Comparison of ENCODE assay signal across 9 mouse cellular contexts in genomic region chr9:21221383-21221929, GRCm38 (mm10). TPM values are rescaled to one million over a fixed set of nuclear protein-coding genes. Genes with fewer than 3 reads are reported as not detected.
DNase-seq lines count a peak whose midpoint lies in the region; ATAC-seq and TF ChIP-seq lines count a peak whose summit lies in the region.
"Had no signal": no experiment of that assay in that cellular context is flagged by ENCODE, and none has a peak within 500 bp of the region (broad histone marks: within the 10 kb centered on the region; RNA-seq: fewer than 3 reads in every experiment).

No protein-coding gene starts in this region.

- no peak for ATAC-seq in cerebellum, adult (ENCODE audit: insufficient number of reproducible peaks, low FRiP score, low TSS enrichment)
- ATAC-seq in G1E (ENCODE audit: extremely low read depth, insufficient number of reproducible peaks, low FRiP score, poor library complexity, severe bottlenecking) = no peak
- ATAC-seq in erythroblast, adult 5-6 weeks (replicated peaks; ENCODE audit: low FRiP score, poor library complexity, severe bottlenecking) = peak; percentile 70
- no peak for ATAC-seq in hindbrain, embryonic 15.5 days (ENCODE audit: low FRiP score, low read depth)
- peak; percentile 22 for ATAC-seq in liver, embryonic 16.5 days (ENCODE audit: low read depth)

- H3K36me3 ChIP-seq in G1E (replicated peaks) = no peaks in the 10 kb centered on the region
- no peaks in the 10 kb centered on the region for H3K36me3 ChIP-seq in hindbrain, embryonic 15.5 days
- H3K36me3 ChIP-seq in liver, embryonic 16.5 days (ENCODE audit: control insufficient read depth, insufficient read depth) = no peaks in the 10 kb centered on the region
- H3K36me3 ChIP-seq in splenic B cell, adult 2 months (ENCODE audit: control insufficient read depth, insufficient read depth, low read length, poor library complexity, severe bottlenecking) = no peaks in the 10 kb centered on the region
- H3K36me3 ChIP-seq: midbrain, embryonic 12.5 days had no signal

- no peak overlapping the region for H3K9ac ChIP-seq in hindbrain, embryonic 15.5 days
- H3K9ac ChIP-seq in liver, embryonic 16.5 days (ENCODE audit: low read depth, low read length) = no peak overlapping the region; the same call in 1 of the 2 replicates
- H3K9ac ChIP-seq: midbrain, embryonic 12.5 days had no signal

- intact Hi-C loops in left cerebral cortex, postnatal 36 days (cut with DNase I) = no loop called here

- peaks cover 32% of the 10 kb centered on the region for H3K4me1 ChIP-seq in G1E (ENCODE audit: insufficient read depth, low read depth, low read length)
- peaks cover 13% of the 10 kb centered on the region for H3K4me1 ChIP-seq in hindbrain, embryonic 15.5 days (replicated peaks)
- peaks cover 30% of the 10 kb centered on the region for H3K4me1 ChIP-seq in liver, embryonic 16.5 days (ENCODE audit: control insufficient read depth, low read depth, low read length)

- WGBS in hindbrain, embryonic 15.5 days = 18% methylated on average over 7 of the region's 7 CpGs
- 8% methylated on average over 7 of the region's 7 CpGs for WGBS in liver, embryonic 16.5 days (ENCODE audit: insufficient replicate concordance)

- H3K27me3 ChIP-seq in G1E (ENCODE audit: insufficient read depth, low read length) = peaks cover 5% of the 10 kb centered on the region; the same call in 1 of the 2 replicates
- H3K27me3 ChIP-seq in hindbrain, embryonic 15.5 days = no peaks in the 10 kb centered on the region
- no peaks in the 10 kb centered on the region for H3K27me3 ChIP-seq in liver, embryonic 16.5 days (ENCODE audit: control insufficient read depth, insufficient read depth, low read depth, low read length)
- no peaks in the 10 kb centered on the region for H3K27me3 ChIP-seq in splenic B cell, adult 2 months (ENCODE audit: control insufficient read depth, insufficient read depth, low read length, poor library complexity, severe bottlenecking)

- DNase-seq in cerebellum, postnatal 14 days = peak; percentile 45 to 52
- DNase-seq in G1E (ENCODE audit: low spot score) = peak; percentile 39
- DNase-seq in splenic B cell, adult 2 months (ENCODE audit: low read depth, low spot score) = peak; percentile 93
- DNase-seq in left cerebral cortex, postnatal 36 days (ENCODE audit: low spot score in 2 of 2) = no peak

- no peak overlapping the region for H3K27ac ChIP-seq in hindbrain, embryonic 15.5 days (replicated peaks)
- H3K27ac ChIP-seq in liver, embryonic 16.5 days (ENCODE audit: low read length) = peak overlapping the region; percentile 71
- H3K27ac ChIP-seq: midbrain, embryonic 12.5 days had no signal

- TF ChIP-seq CTCF in G1E (IDR thresholded peaks at IDR 0.05; ENCODE audit: low read depth, low read length) = no peak

- H3K4me2 ChIP-seq in hindbrain, embryonic 15.5 days = peak overlapping the region; percentile 51
- peak overlapping the region; percentile 60 for H3K4me2 ChIP-seq in liver, embryonic 16.5 days (ENCODE audit: low read depth, low read length)

- peaks cover 4% of the 10 kb centered on the region; the same call in 1 of the 2 replicates for H3K9me3 ChIP-seq in G1E (replicated peaks)
- no peaks in the 10 kb centered on the region for H3K9me3 ChIP-seq in hindbrain, embryonic 15.5 days
- no peaks in the 10 kb centered on the region for H3K9me3 ChIP-seq in liver, embryonic 16.5 days (replicated peaks; ENCODE audit: control insufficient read depth, low read length)

- H3K4me3 ChIP-seq in G1E (ENCODE audit: low read depth, low read length) = peak overlapping the region; percentile 61; the same call in 1 of the 2 replicates
- no peak overlapping the region; the same call in 1 of the 2 replicates for H3K4me3 ChIP-seq in hindbrain, embryonic 15.5 days
- peak overlapping the region; percentile 61 for H3K4me3 ChIP-seq in liver, embryonic 16.5 days (ENCODE audit: low read depth, low read length)

RNA-seq across cellular contexts. Expression of gene Keap1, which starts 17.7 kb away (rescaled TPM):
- total RNA-seq in G1E (2014; fragmentation: Nextera tagmentation) (16.7 and 21.3 TPM in 2 replicates), G1E (2017) (46.4 and 48.1 TPM in 2 replicates)
- 73.3 and 81.7 TPM in 2 replicates for polyA plus RNA-seq in G1E (2012)
- total RNA-seq in erythroblast, adult 5-6 weeks (2015; ENCODE audit: low replicate concordance) = 4.6 and 6.9 TPM in 2 replicates
- total RNA-seq in erythroblast, adult 5-6 weeks (2017; ENCODE audit: low replicate concordance) = 6.8 and 8.9 TPM in 2 replicates
- polyA plus RNA-seq in hindbrain, embryonic 15.5 days (2015; fragmentation: Nextera tagmentation; extraction: Ambion mirVana) = 66.7 and 68.2 TPM in 2 replicates
- polyA plus RNA-seq in liver, embryonic 16.5 days (2015; fragmentation: Nextera tagmentation; extraction: Ambion mirVana) = 26.2 and 27.7 TPM in 2 replicates
- total RNA-seq in left cerebral cortex, postnatal 36 days (2021) = 10 to 100 TPM; 52.7 to 60.8 TPM

RNA-seq across cellular contexts. Expression of gene S1pr5, which starts 26.8 kb away (rescaled TPM):
- not detected in 2 replicates for total RNA-seq in G1E (2014; fragmentation: Nextera tagmentation)
- 0.11 TPM in 1 of 2 replicates, not detected in the other for total RNA-seq in G1E (2017)
- not detected in 2 replicates for polyA plus RNA-seq in G1E (2012)
- total RNA-seq in erythroblast, adult 5-6 weeks (2015; ENCODE audit: low replicate concordance) = 1.7 TPM in 1 of 2 replicates, not detected in the other
- total RNA-seq in erythroblast, adult 5-6 weeks (2017; ENCODE audit: low replicate concordance) = 1.1 and 3.2 TPM in 2 replicates
- polyA plus RNA-seq in hindbrain, embryonic 15.5 days (2015; fragmentation: Nextera tagmentation; extraction: Ambion mirVana) = 4.1 and 4.6 TPM in 2 replicates
- polyA plus RNA-seq in liver, embryonic 16.5 days (2015; fragmentation: Nextera tagmentation; extraction: Ambion mirVana) = 0.13 and 0.14 TPM in 2 replicates
- 10 to 100 TPM in 1 of 2 experiments, 1 to 10 TPM in 1; 6.6 to 14.2 TPM for total RNA-seq in left cerebral cortex, postnatal 36 days (2021)

RNA-seq across cellular contexts. Expression of gene Atg4d, which starts 43.6 kb away (rescaled TPM):
- total RNA-seq in G1E (2014; fragmentation: Nextera tagmentation) (7.0 and 14.5 TPM in 2 replicates), G1E (2017) (9.1 and 11.0 TPM in 2 replicates)
- 14.9 and 20.7 TPM in 2 replicates for polyA plus RNA-seq in G1E (2012)
- 11.9 TPM in 2 replicates for total RNA-seq in erythroblast, adult 5-6 weeks (2015; ENCODE audit: low replicate concordance)
- 31.9 and 59.8 TPM in 2 replicates for total RNA-seq in erythroblast, adult 5-6 weeks (2017; ENCODE audit: low replicate concordance)
- polyA plus RNA-seq in hindbrain, embryonic 15.5 days (2015; fragmentation: Nextera tagmentation; extraction: Ambion mirVana) = 47.6 and 53.7 TPM in 2 replicates
- polyA plus RNA-seq in liver, embryonic 16.5 days (2015; fragmentation: Nextera tagmentation; extraction: Ambion mirVana) = 90.4 and 95.3 TPM in 2 replicates
- 10 to 100 TPM; 47.1 to 48.8 TPM for total RNA-seq in left cerebral cortex, postnatal 36 days (2021)

RNA-seq across cellular contexts. Expression of gene Pde4a, which starts 55.9 kb away (rescaled TPM):
- total RNA-seq in G1E (2014; fragmentation: Nextera tagmentation) = 2.5 and 2.9 TPM in 2 replicates
- 1.5 and 1.7 TPM in 2 replicates for total RNA-seq in G1E (2017)
- polyA plus RNA-seq in G1E (2012) = 1.4 and 1.5 TPM in 2 replicates
- 2.5 and 2.7 TPM in 2 replicates for total RNA-seq in erythroblast, adult 5-6 weeks (2015; ENCODE audit: low replicate concordance)
- 0.77 and 1.1 TPM in 2 replicates for total RNA-seq in erythroblast, adult 5-6 weeks (2017; ENCODE audit: low replicate concordance)
- polyA plus RNA-seq in hindbrain, embryonic 15.5 days (2015; fragmentation: Nextera tagmentation; extraction: Ambion mirVana) = 36.5 and 41.0 TPM in 2 replicates
- polyA plus RNA-seq in liver, embryonic 16.5 days (2015; fragmentation: Nextera tagmentation; extraction: Ambion mirVana) = 1.6 and 1.9 TPM in 2 replicates
- 10 to 100 TPM; 94.8 to 98.7 TPM for total RNA-seq in left cerebral cortex, postnatal 36 days (2021)

Comparison
In these comparisons a context has a peak if more than half of its experiments do, and no peak if none do; other contexts are left out.
1. DNase-seq: peak in cerebellum, postnatal 14 days (2 of 2), G1E (single experiment) and splenic B cell, adult 2 months (single experiment); none in left cerebral cortex, postnatal 36 days (0 of 2).
2. ATAC-seq: peak in erythroblast, adult 5-6 weeks (single experiment) and liver, embryonic 16.5 days (single experiment); none in cerebellum, adult (single experiment), G1E (single experiment) and hindbrain, embryonic 15.5 days (single experiment).